Mouse (Mus musculus): ENCODE data around the gene Tex13a.

GRCm38 (mm10) chrX:138209480-138209879 lies at the start of gene Tex13a:
- TF ChIP-seq CTCF (IDR thresholded peaks at IDR 0.05; ENCODE audit: control insufficient read depth, insufficient read depth, insufficient replicate concordance, low read depth, low read length) = no peak
- no peak for TF ChIP-seq POLR2A (IDR thresholded peaks at IDR 0.05; ENCODE audit: control insufficient read depth, low read depth, low read length)
